Mouse (Mus musculus) thymus, adult 2 months (tissue): Measurements from ENCODE around the gene Lect2.

Experiments used
- CTCF ChIP-seq: fragments of 200-500 bp; IDR thresholded peaks from 2 replicates; pipeline ENCODE4 v1.5.1; 2012; ENCODE audit warnings: mild to moderate bottlenecking, control low read depth, low read length, moderate library complexity, borderline replicate concordance; ENCODE audit not compliant: control insufficient read depth, poor library complexity, insufficient read depth; ENCODE audit errors: extremely low read depth
- POLR2A ChIP-seq: fragments of 200-500 bp; IDR thresholded peaks from 2 replicates; pipeline ENCODE4 v1.6.1; 2012; ENCODE audit warnings: mild to moderate bottlenecking, low read length, control low read depth, moderate library complexity; ENCODE audit not compliant: control insufficient read depth, poor library complexity, insufficient read depth; ENCODE audit errors: extremely low read depth

GRCm38 (mm10) chr13:56513595-56513994 is 34.7 kb downstream of the Lect2 start:
- TF ChIP-seq CTCF (no peak), POLR2A (no peak)
